ENCODE assay signal across 31 mouse cellular contexts in genomic region chr10:29555983-29556382, GRCm38 (mm10). TPM values are rescaled to one million over a fixed set of nuclear protein-coding genes. Genes with fewer than 3 reads are reported as not detected.
A peak's percentile ranks its signal among the peaks of the same experiment; 100 is the strongest.
DNase-seq lines count a peak whose midpoint lies in the region; ATAC-seq and TF ChIP-seq lines count a peak whose summit lies in the region.
"Had no signal": no experiment of that assay in that cellular context is flagged by ENCODE, and none has a peak within 500 bp of the region (broad histone marks: within the 10 kb centered on the region; RNA-seq: fewer than 3 reads in every experiment).

No protein-coding gene starts in this region.

- H3K4me2 ChIP-seq in forebrain, postnatal 0 days (ENCODE audit: low read depth), result no peak overlapping the region
- H3K4me2 ChIP-seq in forebrain, embryonic 15.5 days (replicated peaks), result no peak overlapping the region
- H3K4me2 ChIP-seq: heart, embryonic 13.5 days; midbrain, embryonic 15.5 days; neural tube, embryonic 13.5 days; stomach, embryonic 15.5 days had no signal

- no peak for DNase-seq in forebrain, postnatal 0 days
- no peak for DNase-seq in layer of hippocampus, adult 2 months (ENCODE audit: low spot score in 2 of 2)
- DNase-seq in layer of hippocampus, adult 9-11 months, result no peak
- peak; percentile 6 for DNase-seq in 3T3-L1 (ENCODE audit: low read depth, low spot score)
- DNase-seq in fibroblast of lung, adult 2 months (ENCODE audit: low read depth), result peak; percentile 34
- no peak for DNase-seq in right cerebral cortex, postnatal 36 days (ENCODE audit: low spot score in 2 of 2)
- DNase-seq in right cerebral cortex, postnatal 10 days (ENCODE audit: low spot score in 2 of 2), result no peak
- DNase-seq: adrenal gland, adult 8-10 months; B cell, adult 2 months; cerebellum, adult 11-12 months; cerebellum, postnatal 14 days; gastrocnemius, postnatal 10 days; heart, adult 11 months; heart, postnatal 14 days; kidney, adult 9 months; kidney, postnatal 4 days; lung, postnatal 4 days; retina, postnatal 1 day; right cerebral cortex, postnatal 4 days; thymus, adult 18-20 months; thymus, postnatal 4 days had no signal

- H3K27ac ChIP-seq in forebrain, postnatal 0 days (ENCODE audit: low read depth, low read length), result no peak overlapping the region
- H3K27ac ChIP-seq in forebrain, embryonic 15.5 days (replicated peaks), result no peak overlapping the region
- no peak overlapping the region for H3K27ac ChIP-seq in layer of hippocampus, adult 2 months
- H3K27ac ChIP-seq: heart, embryonic 13.5 days; midbrain, embryonic 15.5 days; neural tube, embryonic 13.5 days; stomach, embryonic 15.5 days had no signal

- no peaks in the 10 kb centered on the region for H3K27me3 ChIP-seq in forebrain, postnatal 0 days (ENCODE audit: insufficient read depth, low read length)
- no peaks in the 10 kb centered on the region for H3K27me3 ChIP-seq in forebrain, embryonic 15.5 days
- H3K27me3 ChIP-seq: heart, embryonic 13.5 days; midbrain, embryonic 15.5 days; neural tube, embryonic 13.5 days; stomach, embryonic 15.5 days had no signal

- no peak overlapping the region for H3K4me3 ChIP-seq in forebrain, postnatal 0 days (ENCODE audit: low read depth, low read length)
- H3K4me3 ChIP-seq in forebrain, embryonic 15.5 days, result no peak overlapping the region
- H3K4me3 ChIP-seq in layer of hippocampus, adult 2 months, result no peak overlapping the region
- H3K4me3 ChIP-seq: heart, embryonic 13.5 days; midbrain, embryonic 15.5 days; myocyte; neural tube, embryonic 13.5 days; stomach, embryonic 15.5 days had no signal

- 70% methylated on average over 2 of the region's 2 CpGs for WGBS in forebrain, postnatal 0 days
- WGBS in forebrain, embryonic 15.5 days, result 75% methylated on average over 2 of the region's 2 CpGs

- peak; percentile 33 for TF ChIP-seq CTCF in forebrain, postnatal 0 days (IDR thresholded peaks at IDR 0.05; ENCODE audit: low read depth)
- TF ChIP-seq CTCF in layer of hippocampus, adult 2 months (conservative IDR thresholded peaks at IDR 0.05), result peak; percentile 58

- no peaks in the 10 kb centered on the region for H3K4me1 ChIP-seq in forebrain, postnatal 0 days (ENCODE audit: insufficient read depth)
- no peaks in the 10 kb centered on the region for H3K4me1 ChIP-seq in forebrain, embryonic 15.5 days
- H3K4me1 ChIP-seq: heart, embryonic 13.5 days; midbrain, embryonic 15.5 days; neural tube, embryonic 13.5 days; stomach, embryonic 15.5 days had no signal

- no peaks in the 10 kb centered on the region for H3K36me3 ChIP-seq in forebrain, postnatal 0 days (ENCODE audit: insufficient read depth)
- no peaks in the 10 kb centered on the region for H3K36me3 ChIP-seq in forebrain, embryonic 15.5 days
- H3K36me3 ChIP-seq: heart, embryonic 13.5 days; midbrain, embryonic 15.5 days; neural tube, embryonic 13.5 days; stomach, embryonic 15.5 days had no signal

- H3K9me3 ChIP-seq in forebrain, postnatal 0 days (ENCODE audit: low read length), result no peaks in the 10 kb centered on the region
- H3K9me3 ChIP-seq in forebrain, embryonic 15.5 days, result no peaks in the 10 kb centered on the region
- H3K9me3 ChIP-seq: heart, embryonic 13.5 days; midbrain, embryonic 15.5 days; neural tube, embryonic 13.5 days; stomach, embryonic 15.5 days had no signal

- H3K9ac ChIP-seq in forebrain, postnatal 0 days, result no peak overlapping the region
- H3K9ac ChIP-seq in forebrain, embryonic 15.5 days (replicated peaks), result no peak overlapping the region
- H3K9ac ChIP-seq: heart, embryonic 13.5 days; midbrain, embryonic 15.5 days; neural tube, embryonic 13.5 days; stomach, embryonic 15.5 days had no signal

- ATAC-seq in forebrain, postnatal 0 days, result no peak
- ATAC-seq in forebrain, embryonic 15.5 days (replicated peaks), result no peak
- ATAC-seq: activated CD4-positive, CD25-positive, alpha-beta regulatory T cell, adult 4 months; inflammation-experienced regulatory T-cells, adult 6 months; midbrain, embryonic 15.5 days had no signal

RNA-seq across cellular contexts. Expression of gene Rspo3, which starts 20.3 kb away (rescaled TPM):
- 5.9 TPM in 2 replicates for total RNA-seq in forebrain, postnatal 0 days (2014; rRNA removed)
- 6.7 and 8.7 TPM in 2 replicates for polyA plus RNA-seq in forebrain, postnatal 0 days (2015; fragmentation: Nextera tagmentation; extraction: Ambion mirVana)
- 19.9 and 25.0 TPM in 2 replicates for polyA plus RNA-seq in forebrain, embryonic 15.5 days (2015; fragmentation: Nextera tagmentation; extraction: Ambion mirVana)
- 10 to 100 TPM; 12.5 to 13.0 TPM for total RNA-seq in layer of hippocampus, adult 2 months (2021)
- total RNA-seq: megakaryocyte-erythroid progenitor cell, adult 5-6 weeks; MEL had no signal
- polyA plus RNA-seq: inflammation-experienced regulatory T-cells, adult 6 months had no signal

Comparison
In these comparisons a context has a peak if more than half of its experiments do, and no peak if none do; other contexts are left out.
1. DNase-seq: peak in 3T3-L1 (single experiment) and fibroblast of lung, adult 2 months (single experiment); none in forebrain, postnatal 0 days (single experiment), layer of hippocampus, adult 2 months (0 of 2), layer of hippocampus, adult 9-11 months (single experiment), right cerebral cortex, postnatal 36 days (0 of 2) and right cerebral cortex, postnatal 10 days (0 of 2).